Mouse (Mus musculus): ENCODE results near the gene Ajm1. TPM values are rescaled to one million over a fixed set of nuclear protein-coding genes. Genes with fewer than 3 reads are reported as not detected.

Gene Ajm1
- polyA plus RNA-seq, 1 experiment = 257 TPM

GRCm38 (mm10) chr2:25596765-25597510, 15.4 kb upstream of the Ajm1 start:
- DNase-seq = no peak
- Histone ChIP-seq H3K4me3 (replicated peaks; ENCODE audit: insufficient read depth, low read depth, low read length) (no peak overlapping the region), H3K4me1 (ENCODE audit: control insufficient read depth, insufficient read depth, low read length) (peaks cover 5% of the 10 kb centered on the region), H3K27ac (ENCODE audit: insufficient read depth, low read length) (no peak overlapping the region), H3K27me3 (ENCODE audit: control insufficient read depth, insufficient read depth, low read length) (no peaks in the 10 kb centered on the region)
- 97% methylated on average over 5 of the region's 5 CpGs for WGBS
- TF ChIP-seq CTCF (IDR thresholded peaks at IDR 0.05; ENCODE audit: borderline replicate concordance, insufficient read depth, low read depth, low read length) (no peak), POLR2A (IDR thresholded peaks at IDR 0.05; ENCODE audit: borderline replicate concordance, insufficient read depth, low read length) (no peak)

GRCm38 (mm10) chr2:25591863-25592262, 10.3 kb upstream of the Ajm1 start:
- H3K4me3 ChIP-seq (replicated peaks; ENCODE audit: insufficient read depth, low read depth, low read length) = no peak overlapping the region
- WGBS = 57% methylated on average over 2 of the region's 2 CpGs
- no peaks in the 10 kb centered on the region for H3K4me1 ChIP-seq (ENCODE audit: control insufficient read depth, insufficient read depth, low read length)
- no peak overlapping the region for H3K27ac ChIP-seq (ENCODE audit: insufficient read depth, low read length)
- peak; percentile 49 to 50 for DNase-seq
- TF ChIP-seq POLR2A (IDR thresholded peaks at IDR 0.05; ENCODE audit: borderline replicate concordance, insufficient read depth, low read length) (no peak), CTCF (IDR thresholded peaks at IDR 0.05; ENCODE audit: borderline replicate concordance, insufficient read depth, low read depth, low read length) (peak; percentile 65; the same call in 1 of the 2 replicates)
- H3K27me3 ChIP-seq (ENCODE audit: control insufficient read depth, insufficient read depth, low read length) = no peaks in the 10 kb centered on the region

- Histone ChIP-seq H3K27ac (ENCODE audit: insufficient read depth, low read length) (no peak overlapping the region), H3K27me3 (ENCODE audit: control insufficient read depth, insufficient read depth, low read length) (no peaks in the 10 kb centered on the region), H3K4me3 (replicated peaks; ENCODE audit: insufficient read depth, low read depth, low read length) (no peak overlapping the region), H3K4me1 (ENCODE audit: control insufficient read depth, insufficient read depth, low read length) (peaks cover 22% of the 10 kb centered on the region)
- no peak for DNase-seq
- WGBS = 90% methylated on average over 8 of the region's 8 CpGs
- TF ChIP-seq CTCF (IDR thresholded peaks at IDR 0.05; ENCODE audit: borderline replicate concordance, insufficient read depth, low read depth, low read length) = no peak
- TF ChIP-seq POLR2A (IDR thresholded peaks at IDR 0.05; ENCODE audit: borderline replicate concordance, insufficient read depth, low read length) = no peak
These were observed 6.8 kb upstream of the Ajm1 start for GRCm38 (mm10) chr2:25588227-25588907.

- Histone ChIP-seq H3K4me1 (ENCODE audit: control insufficient read depth, insufficient read depth, low read length) (peaks cover 33% of the 10 kb centered on the region), H3K27me3 (ENCODE audit: control insufficient read depth, insufficient read depth, low read length) (no peaks in the 10 kb centered on the region), H3K4me3 (replicated peaks; ENCODE audit: insufficient read depth, low read depth, low read length) (no peak overlapping the region), H3K27ac (ENCODE audit: insufficient read depth, low read length) (no peak overlapping the region)
- 91% methylated on average over 8 of the region's 8 CpGs for WGBS
- TF ChIP-seq CTCF (IDR thresholded peaks at IDR 0.05; ENCODE audit: borderline replicate concordance, insufficient read depth, low read depth, low read length) = no peak
- no peak for TF ChIP-seq POLR2A (IDR thresholded peaks at IDR 0.05; ENCODE audit: borderline replicate concordance, insufficient read depth, low read length)
- DNase-seq = no peak
These were observed 5.7 kb upstream of the Ajm1 start for GRCm38 (mm10) chr2:25587290-25587689.

GRCm38 (mm10) chr2:25585601-25586000, 4.0 kb upstream of the Ajm1 start:
- DNase-seq = peak in 1 of 2 experiments; percentile 28
- 18% methylated on average over 3 of the region's 3 CpGs for WGBS
- H3K27ac ChIP-seq (ENCODE audit: insufficient read depth, low read length) = no peak overlapping the region
- H3K27me3 ChIP-seq (ENCODE audit: control insufficient read depth, insufficient read depth, low read length) = no peaks in the 10 kb centered on the region
- TF ChIP-seq POLR2A (IDR thresholded peaks at IDR 0.05; ENCODE audit: borderline replicate concordance, insufficient read depth, low read length) (no peak), CTCF (IDR thresholded peaks at IDR 0.05; ENCODE audit: borderline replicate concordance, insufficient read depth, low read depth, low read length) (no peak)
- peaks cover 36% of the 10 kb centered on the region for H3K4me1 ChIP-seq (ENCODE audit: control insufficient read depth, insufficient read depth, low read length)
- no peak overlapping the region for H3K4me3 ChIP-seq (replicated peaks; ENCODE audit: insufficient read depth, low read depth, low read length)

GRCm38 (mm10) chr2:25584856-25585255, 3.3 kb upstream of the Ajm1 start:
- no peak overlapping the region for H3K4me3 ChIP-seq (replicated peaks; ENCODE audit: insufficient read depth, low read depth, low read length)
- WGBS = 16% methylated on average over 4 of the region's 4 CpGs
- TF ChIP-seq POLR2A (IDR thresholded peaks at IDR 0.05; ENCODE audit: borderline replicate concordance, insufficient read depth, low read length) (no peak), CTCF (IDR thresholded peaks at IDR 0.05; ENCODE audit: borderline replicate concordance, insufficient read depth, low read depth, low read length) (no peak)
- H3K4me1 ChIP-seq (ENCODE audit: control insufficient read depth, insufficient read depth, low read length) = peaks cover 37% of the 10 kb centered on the region
- no peaks in the 10 kb centered on the region for H3K27me3 ChIP-seq (ENCODE audit: control insufficient read depth, insufficient read depth, low read length)
- H3K27ac ChIP-seq (ENCODE audit: insufficient read depth, low read length) = peak overlapping the region; percentile 31
- DNase-seq = peak in 1 of 2 experiments; percentile 40

- TF ChIP-seq CTCF (IDR thresholded peaks at IDR 0.05; ENCODE audit: borderline replicate concordance, insufficient read depth, low read depth, low read length) (no peak), POLR2A (IDR thresholded peaks at IDR 0.05; ENCODE audit: borderline replicate concordance, insufficient read depth, low read length) (no peak)
- DNase-seq = peak; percentile 61 to 67
- Histone ChIP-seq H3K27ac (ENCODE audit: insufficient read depth, low read length) (no peak overlapping the region; the same call in 1 of the 2 replicates), H3K27me3 (ENCODE audit: control insufficient read depth, insufficient read depth, low read length) (no peaks in the 10 kb centered on the region), H3K4me1 (ENCODE audit: control insufficient read depth, insufficient read depth, low read length) (peaks cover 42% of the 10 kb centered on the region), H3K4me3 (replicated peaks; ENCODE audit: insufficient read depth, low read depth, low read length) (no peak overlapping the region)
- 38% methylated on average over 3 of the region's 3 CpGs for WGBS
These were observed 2.6 kb upstream of the Ajm1 start for GRCm38 (mm10) chr2:25584152-25584551.

Data from cerebellum, adult 2 months (tissue).